Mouse (Mus musculus) small intestine, adult 2 months (tissue): Measurements from ENCODE around the gene Rfx4.

Experiments
- CTCF ChIP-seq: fragments of 200-500 bp; IDR thresholded peaks from 2 replicates; pipeline ENCODE4 v1.5.1; 2012; ENCODE audit warnings: low read depth, mild to moderate bottlenecking, control low read depth, inconsistent platforms, low read length, moderate library complexity, mixed read lengths; ENCODE audit not compliant: insufficient replicate concordance, insufficient read length; ENCODE audit errors: extremely low read depth
- POLR2A ChIP-seq: fragments of 200-500 bp; IDR thresholded peaks from 2 replicates; pipeline ENCODE4 v1.6.1; 2012; ENCODE audit warnings: low read depth, mild to moderate bottlenecking, control low read depth, inconsistent platforms, low read length, moderate library complexity

GRCm38 (mm10) chr10:84908006-84908405 is 152.1 kb downstream of the Rfx4 start:
- TF ChIP-seq POLR2A: no peak
- TF ChIP-seq CTCF: no peak
